Mouse (Mus musculus) neural tube, embryonic 13.5 days (tissue): ENCODE measurements around the gene Shisa8. TPM values are rescaled to one million over a fixed set of nuclear protein-coding genes. Genes with fewer than 3 reads are reported as not detected.

ENCODE experiments used
- ATAC-seq: fragments of 200-750 bp; cut with Nextera tagmentation; 2 replicates; pipeline ENCODE4 v1.8.0; 2017; ENCODE audit warnings: low read depth, mild to moderate bottlenecking, moderate TSS enrichment, moderate library complexity
- H3K27ac ChIP-seq: fragments of 300-500 bp; sonication (generic); replicated peaks from 2 replicates; pipeline ENCODE4 v1.5.1; 2015; ENCODE audit warnings: moderate library complexity, mild to moderate bottlenecking, inconsistent platforms
- H3K27me3 ChIP-seq: fragments of 300-500 bp; sonication (generic); 2 replicates; pipeline ENCODE4 v1.6.1; 2015; ENCODE audit warnings: mild to moderate bottlenecking, inconsistent platforms
- H3K36me3 ChIP-seq: fragments of 300-500 bp; sonication (generic); 2 replicates; pipeline ENCODE4 v1.6.1; 2015; ENCODE audit warnings: mild to moderate bottlenecking, inconsistent platforms
- H3K4me1 ChIP-seq: fragments of 300-500 bp; sonication (generic); replicated peaks from 2 replicates; pipeline ENCODE4 v1.6.1; 2015; ENCODE audit warnings: inconsistent platforms
- H3K4me2 ChIP-seq: fragments of 300-500 bp; sonication (generic); 2 replicates; pipeline ENCODE4 v1.6.1; 2015; ENCODE audit warnings: inconsistent platforms, mild to moderate bottlenecking, moderate library complexity
- H3K4me3 ChIP-seq: fragments of 300-500 bp; sonication (generic); 2 replicates; pipeline ENCODE4 v1.5.1; 2015; ENCODE audit warnings: mild to moderate bottlenecking, inconsistent platforms
- H3K9ac ChIP-seq: fragments of 300-500 bp; sonication (generic); 2 replicates; pipeline ENCODE4 v1.6.1; 2015; ENCODE audit warnings: moderate library complexity, mild to moderate bottlenecking, inconsistent platforms
- H3K9me3 ChIP-seq: fragments of 300-500 bp; sonication (generic); 2 replicates; pipeline ENCODE4 v1.6.1; 2016; ENCODE audit warnings: inconsistent platforms
- WGBS: fragments of 180-500 bp; shearing (Covaris S2); methylation state at CpG from one replicate; pipeline ENCODE4 v1.1.7; 2015; 5-methylcytosine and 5-hydroxymethylcytosine counted together
- polyA plus RNA-seq: library from polyadenylated mRNA; unstranded; fragments of >200 nt; fragmentation: Nextera tagmentation; extraction: Ambion mirVana; gene quantifications from 2 replicates; pipeline ENCODE4 v1.2.1, GENCODE M21; 2015

The Shisa8 gene
- polyA plus RNA-seq, 1 experiment from 2014 or later = 0.82 TPM

DNA sequence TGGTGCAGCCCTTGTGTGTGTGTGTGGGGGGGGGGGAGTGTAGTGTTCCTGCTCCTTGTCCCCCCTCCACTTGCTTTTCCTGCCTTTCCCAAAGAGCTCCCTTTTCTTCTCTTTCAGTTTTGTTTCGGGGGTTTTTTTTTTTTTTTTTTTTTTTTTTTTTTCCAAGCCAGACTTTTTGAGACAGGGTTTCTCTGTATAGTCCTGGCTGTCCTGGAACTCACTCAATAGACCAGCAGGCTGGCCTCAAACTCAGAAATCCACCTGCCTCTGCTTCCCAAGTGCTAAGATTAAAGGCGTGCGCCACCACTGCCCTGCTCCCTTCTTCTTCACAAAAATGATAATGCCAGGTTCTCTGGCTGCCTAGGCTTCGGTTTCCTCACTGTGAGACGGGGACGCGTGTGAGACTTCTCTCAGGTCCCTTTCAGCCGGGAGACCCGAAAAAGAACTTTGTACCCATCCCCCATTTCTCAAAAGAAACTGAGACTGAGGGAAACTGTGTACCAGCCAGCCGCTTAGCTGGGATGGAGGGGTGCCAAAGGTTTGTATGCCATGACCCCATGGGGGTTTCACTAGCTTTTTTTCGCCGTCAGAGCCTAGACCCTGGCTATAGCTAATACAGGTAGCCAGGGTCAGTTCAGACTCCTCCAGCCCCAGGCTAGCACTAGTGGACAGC, 7.5 kb upstream of the Shisa8 start:
- Histone ChIP-seq H3K4me1 (peaks cover 42% of the 10 kb centered on the region), H3K4me2 (no peak overlapping the region), H3K4me3 (no peak overlapping the region), H3K9ac (no peak overlapping the region), H3K27ac (no peak overlapping the region), H3K36me3 (no peaks in the 10 kb centered on the region), H3K9me3 (no peaks in the 10 kb centered on the region), H3K27me3 (peaks cover 55% of the 10 kb centered on the region)
- ATAC-seq = no peak
- WGBS = 65% methylated on average over 11 of the region's 12 CpGs

DNA sequence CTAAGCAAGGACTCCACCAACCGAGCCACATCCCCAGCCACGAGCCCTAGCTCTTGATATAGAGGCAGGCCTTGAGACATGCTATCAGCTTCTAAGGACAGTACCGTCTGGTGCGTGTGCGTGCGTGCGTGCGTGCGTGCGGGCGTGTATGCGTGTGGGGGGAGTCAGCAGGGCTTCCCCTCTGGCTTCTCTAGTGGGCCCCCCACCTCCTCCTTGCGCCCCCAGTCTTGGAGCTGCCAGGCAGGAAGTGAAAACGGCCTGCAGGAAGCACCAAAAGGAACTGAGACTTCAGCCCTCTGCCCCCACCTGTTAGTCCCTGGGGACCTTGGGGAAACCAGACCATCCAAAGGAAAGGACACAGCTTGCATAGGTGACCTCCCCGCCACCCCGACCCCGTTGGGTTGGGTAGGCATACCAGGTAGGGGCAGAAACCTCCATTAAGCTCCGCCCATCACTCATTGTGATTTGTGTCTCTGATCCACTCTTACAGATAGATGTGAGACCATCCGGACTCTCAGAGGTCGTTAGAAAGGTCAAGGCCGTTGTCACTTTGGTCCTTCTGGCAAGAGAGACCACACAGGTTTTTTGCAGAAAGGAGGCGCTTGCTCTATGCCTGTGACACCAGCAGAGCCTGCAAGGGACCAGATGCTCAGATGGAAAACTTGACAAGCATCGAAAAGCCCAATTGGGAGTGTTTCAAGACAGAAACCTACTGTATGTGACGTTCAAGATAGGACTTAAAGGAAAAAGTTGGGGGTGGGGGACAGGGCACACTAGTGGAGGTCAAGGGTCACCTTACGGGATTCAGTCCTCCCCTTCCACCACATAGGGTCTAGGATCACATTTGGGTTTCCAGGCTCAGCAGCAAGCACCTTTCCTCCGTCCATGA, 6.4 kb upstream of the Shisa8 start:
- peaks cover 35% of the 10 kb centered on the region for H3K4me1 ChIP-seq
- no peak overlapping the region for H3K27ac ChIP-seq
- H3K9me3 ChIP-seq = no peaks in the 10 kb centered on the region
- ATAC-seq = no peak
- no peak overlapping the region for H3K4me2 ChIP-seq
- no peaks in the 10 kb centered on the region for H3K36me3 ChIP-seq
- H3K9ac ChIP-seq = no peak overlapping the region
- H3K4me3 ChIP-seq = no peak overlapping the region
- peaks cover 53% of the 10 kb centered on the region for H3K27me3 ChIP-seq
- 78% methylated on average over 26 of the region's 26 CpGs for WGBS

DNA sequence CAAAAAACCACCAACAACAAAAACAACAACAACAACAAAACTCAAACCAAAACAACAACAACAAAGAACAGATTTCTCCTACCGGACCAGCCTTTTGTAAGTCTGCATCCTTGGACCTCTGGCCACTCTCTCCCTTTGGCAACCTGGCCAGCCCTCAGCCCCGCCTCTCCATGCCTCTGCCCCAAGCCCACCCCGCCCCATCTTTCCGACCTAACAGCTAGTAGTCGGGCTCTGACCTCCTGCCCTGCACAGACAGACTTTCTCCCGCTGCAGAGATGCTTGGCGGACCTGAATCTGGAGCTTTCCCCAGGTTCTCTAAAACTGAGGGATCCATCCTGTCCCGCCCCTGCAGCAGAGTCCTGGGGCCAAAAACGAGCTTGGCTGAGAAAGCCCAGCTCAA, 5.4 kb upstream of the Shisa8 start:
- no peak for ATAC-seq
- Histone ChIP-seq H3K27ac (no peak overlapping the region), H3K9me3 (no peaks in the 10 kb centered on the region), H3K4me2 (no peak overlapping the region), H3K4me3 (no peak overlapping the region), H3K27me3 (peaks cover 58% of the 10 kb centered on the region), H3K4me1 (peaks cover 30% of the 10 kb centered on the region), H3K36me3 (no peaks in the 10 kb centered on the region), H3K9ac (no peak overlapping the region)
- 37% methylated on average over 9 of the region's 9 CpGs for WGBS

DNA sequence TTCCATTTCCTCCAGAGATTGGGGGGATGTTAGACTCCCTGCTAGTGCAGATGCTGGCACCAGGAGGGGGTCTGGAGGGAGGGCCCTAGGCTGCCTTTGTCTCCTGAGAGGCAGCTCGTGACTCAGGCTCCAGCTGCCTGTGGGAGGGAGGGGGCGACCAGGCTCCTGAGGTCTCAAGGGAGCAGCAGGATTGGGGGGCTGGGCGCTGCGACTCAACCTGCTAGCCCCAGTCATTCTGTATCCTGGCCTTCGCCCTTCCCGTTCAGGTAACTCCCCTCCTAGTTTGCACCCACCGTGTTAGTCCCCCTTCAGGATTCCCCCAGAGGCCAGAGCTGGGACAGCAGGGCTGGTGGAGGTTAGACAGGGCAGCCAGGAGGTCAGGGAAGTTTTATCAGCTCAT, 4.4 kb upstream of the Shisa8 start:
- no peak overlapping the region for H3K4me2 ChIP-seq
- H3K4me3 ChIP-seq = no peak overlapping the region
- peaks cover 38% of the 10 kb centered on the region for H3K4me1 ChIP-seq
- no peaks in the 10 kb centered on the region for H3K9me3 ChIP-seq
- WGBS = 5% methylated on average over 7 of the region's 7 CpGs
- H3K27me3 ChIP-seq = peaks cover 60% of the 10 kb centered on the region
- no peak overlapping the region for H3K27ac ChIP-seq
- no peak for ATAC-seq
- H3K9ac ChIP-seq = 0 out of 2 replicates have a peak overlapping the region, but pooled peaks have one; percentile 8
- no peaks in the 10 kb centered on the region for H3K36me3 ChIP-seq

DNA sequence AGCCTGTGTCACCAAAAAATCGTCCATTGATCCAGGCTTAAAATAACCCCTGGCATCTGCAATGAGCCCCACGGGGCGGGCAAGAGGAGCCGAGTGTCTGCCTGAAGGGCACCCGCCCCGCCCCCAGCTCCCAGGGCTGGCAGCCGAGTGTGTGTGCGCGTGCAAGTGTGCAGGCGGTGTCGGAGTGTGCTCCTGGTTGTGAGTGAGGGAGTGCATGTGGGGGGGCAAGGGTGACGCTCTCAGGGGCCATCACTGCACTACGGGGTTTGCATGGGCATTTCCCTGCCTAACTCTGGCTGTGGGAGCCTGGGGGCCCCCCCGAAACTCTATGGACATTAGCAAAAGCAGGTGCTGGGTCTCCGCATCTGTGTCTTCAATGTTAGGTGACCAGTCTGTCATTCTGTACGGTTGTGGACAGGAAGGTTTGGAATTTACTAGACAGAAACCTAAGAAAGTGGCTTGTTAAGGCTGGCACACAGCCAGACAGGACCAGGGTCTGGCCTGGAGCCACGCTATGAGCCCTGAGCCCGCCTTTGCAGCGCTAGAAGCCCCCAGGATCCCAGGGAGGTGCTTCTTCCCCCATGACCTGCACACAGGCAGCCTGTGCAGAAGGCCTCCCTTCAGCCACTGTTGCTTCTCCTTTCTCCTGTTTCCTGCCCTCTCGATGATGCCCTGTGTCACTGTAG, 3.7 kb upstream of the Shisa8 start:
- WGBS = 42% methylated on average over 20 of the region's 20 CpGs
- H3K9me3 ChIP-seq = no peaks in the 10 kb centered on the region
- peaks cover 67% of the 10 kb centered on the region for H3K27me3 ChIP-seq
- no peak overlapping the region for H3K4me3 ChIP-seq
- H3K4me1 ChIP-seq = peaks cover 45% of the 10 kb centered on the region
- no peak for ATAC-seq
- H3K27ac ChIP-seq = no peak overlapping the region
- H3K9ac ChIP-seq = no peak overlapping the region
- H3K4me2 ChIP-seq = no peak overlapping the region
- H3K36me3 ChIP-seq = no peaks in the 10 kb centered on the region

DNA sequence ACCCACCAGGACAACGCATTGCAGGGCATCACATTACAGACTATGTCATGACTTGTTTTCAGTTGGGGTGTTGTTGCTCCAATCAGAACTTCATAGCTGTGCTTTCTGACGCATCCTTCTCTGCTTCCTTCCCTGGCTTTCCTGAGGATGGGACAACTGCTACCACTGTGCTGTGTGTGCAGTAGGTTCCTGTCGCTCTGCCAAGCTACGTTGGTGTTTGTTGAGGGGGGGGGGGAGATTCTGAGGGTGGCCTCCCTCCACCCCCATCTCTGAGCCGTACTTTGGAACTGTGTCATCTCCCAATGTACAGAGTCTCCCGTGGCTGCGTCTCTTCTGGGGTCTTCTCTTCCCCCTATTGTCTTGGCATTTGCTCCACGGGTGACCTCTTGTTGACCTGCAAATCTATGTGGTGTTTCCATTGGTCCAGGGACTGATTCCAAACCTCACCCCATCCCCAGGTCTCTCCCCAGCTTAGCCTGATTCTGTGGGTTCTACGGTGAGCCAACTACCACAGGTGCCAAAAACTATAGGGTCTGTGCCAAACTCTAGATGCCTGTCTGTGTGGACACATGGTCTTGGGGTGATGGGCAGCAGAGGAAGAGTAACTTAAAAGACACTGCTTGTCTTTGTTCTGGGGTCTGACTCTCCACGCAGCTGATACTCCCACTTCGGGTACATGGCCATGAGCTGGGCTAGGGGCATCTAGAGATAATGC, 2.9 kb upstream of the Shisa8 start:
- peaks cover 38% of the 10 kb centered on the region for H3K4me1 ChIP-seq
- H3K27ac ChIP-seq = no peak overlapping the region
- H3K4me2 ChIP-seq = no peak overlapping the region
- no peaks in the 10 kb centered on the region for H3K9me3 ChIP-seq
- no peak overlapping the region for H3K9ac ChIP-seq
- H3K27me3 ChIP-seq = peaks cover 71% of the 10 kb centered on the region
- 34% methylated on average over 11 of the region's 11 CpGs for WGBS
- no peak for ATAC-seq
- H3K4me3 ChIP-seq = no peak overlapping the region
- H3K36me3 ChIP-seq = no peaks in the 10 kb centered on the region

DNA sequence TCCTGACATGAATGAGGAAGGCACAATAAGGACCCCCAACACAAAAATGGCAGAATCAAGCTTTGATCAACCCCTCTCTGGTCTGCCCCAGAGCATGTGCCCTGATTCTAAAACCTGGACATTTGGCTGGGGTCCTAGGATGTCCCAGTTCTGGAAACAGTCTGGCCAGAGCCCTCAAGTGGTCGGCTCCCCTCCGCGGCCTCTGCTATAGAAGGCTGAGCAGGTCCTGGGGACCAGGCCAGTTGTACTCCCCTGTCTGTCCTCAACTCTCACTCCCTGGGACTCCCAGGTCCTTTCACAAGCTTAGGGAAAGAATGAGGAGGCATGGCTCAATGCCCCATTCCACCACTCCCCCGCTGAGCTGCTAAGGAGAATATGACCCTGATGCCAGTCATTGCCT, 607 bp upstream of the Shisa8 start:
- Histone ChIP-seq H3K36me3 (no peaks in the 10 kb centered on the region), H3K9me3 (no peaks in the 10 kb centered on the region), H3K4me1 (peaks cover 34% of the 10 kb centered on the region), H3K27me3 (peaks cover 91% of the 10 kb centered on the region), H3K9ac (no peak overlapping the region), H3K27ac (no peak overlapping the region), H3K4me3 (no peak overlapping the region), H3K4me2 (peak overlapping the region; percentile 65; the same call in 1 of the 2 replicates)
- WGBS = 4% methylated on average over 4 of the region's 4 CpGs
- no peak for ATAC-seq

DNA sequence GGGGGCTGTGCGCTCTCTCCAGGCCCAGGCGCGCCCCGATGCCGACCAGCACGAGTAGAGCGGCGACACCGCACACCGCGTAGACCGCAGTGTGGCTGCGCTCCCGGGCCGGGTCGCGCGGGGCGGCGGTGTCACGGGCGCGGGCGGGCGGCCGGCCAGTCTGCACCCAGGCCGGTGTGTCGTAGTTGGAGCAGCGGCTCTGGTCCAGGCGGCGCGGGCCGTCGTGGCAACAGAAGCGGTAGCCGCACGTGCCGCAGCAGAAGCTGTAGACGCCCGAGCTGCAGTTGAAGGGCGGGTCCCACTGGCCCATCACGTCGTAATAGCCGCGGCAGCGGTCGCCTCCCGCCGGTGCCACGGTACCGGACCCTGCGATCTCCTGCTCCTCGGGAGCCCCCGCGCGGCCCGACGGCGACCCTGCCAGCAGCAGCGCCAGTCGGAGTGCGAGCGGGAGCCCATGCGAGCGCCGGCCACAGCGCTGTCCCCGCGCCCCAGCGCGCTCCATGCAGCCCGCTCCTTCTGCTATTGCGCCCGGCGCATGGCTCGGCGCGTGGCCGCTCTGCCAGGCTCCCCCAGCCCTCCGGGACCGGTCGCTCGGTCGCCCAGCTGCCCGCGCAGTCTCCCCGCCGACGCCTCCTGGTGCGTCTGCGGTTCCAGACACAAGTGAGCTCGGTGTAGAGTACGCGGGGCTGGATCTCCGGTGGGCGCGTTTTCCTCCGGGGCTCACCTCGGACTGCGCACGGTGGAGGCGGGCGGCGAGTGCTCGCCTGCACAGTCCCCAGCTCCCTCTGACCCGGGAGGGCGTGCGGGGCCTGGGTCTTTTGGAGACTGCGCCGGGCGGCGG, 484 bp downstream of the Shisa8 start:
- Histone ChIP-seq H3K9me3 (no peaks in the 10 kb centered on the region), H3K9ac (peak overlapping the region; percentile 66), H3K27ac (no peak overlapping the region), H3K4me2 (peak overlapping the region; percentile 65), H3K36me3 (no peaks in the 10 kb centered on the region), H3K4me1 (peaks cover 40% of the 10 kb centered on the region), H3K27me3 (peaks cover 96% of the 10 kb centered on the region), H3K4me3 (peak overlapping the region; percentile 42)
- ATAC-seq = peak; percentile 38
- WGBS = under 1% methylated on average over 104 of the region's 112 CpGs

DNA sequence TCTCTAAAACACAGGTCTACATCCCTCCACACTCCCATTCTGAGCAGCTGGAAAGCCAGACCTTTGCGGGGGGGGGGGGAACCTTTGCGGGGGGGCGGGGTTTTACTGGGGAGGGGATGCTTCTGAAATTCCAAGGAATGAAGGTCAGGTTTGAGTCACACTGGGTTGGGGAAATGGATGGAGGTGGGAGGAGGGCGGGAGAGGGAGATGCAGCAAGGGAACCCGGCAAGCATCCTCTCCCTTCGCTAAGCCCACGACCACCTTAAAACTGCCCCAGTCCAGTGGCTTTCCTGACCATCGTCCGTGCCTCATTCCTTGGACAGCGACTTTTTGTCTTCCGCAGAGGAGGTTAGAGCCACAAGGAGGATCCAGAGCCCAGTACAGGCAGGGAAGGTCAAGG, 1.3 kb downstream of the Shisa8 start:
- Histone ChIP-seq H3K27me3 (peaks cover 97% of the 10 kb centered on the region), H3K4me3 (peak overlapping the region; percentile 42), H3K4me2 (peak overlapping the region; percentile 65), H3K4me1 (peaks cover 40% of the 10 kb centered on the region), H3K9ac (0 out of 2 replicates have a peak overlapping the region, but pooled peaks have one; percentile 66), H3K9me3 (no peaks in the 10 kb centered on the region), H3K36me3 (0 out of 2 replicates have a peak, but pooled peaks cover 5% of the 10 kb centered on the region), H3K27ac (no peak overlapping the region)
- 3% methylated on average over 11 of the region's 11 CpGs for WGBS
- no peak for ATAC-seq

DNA sequence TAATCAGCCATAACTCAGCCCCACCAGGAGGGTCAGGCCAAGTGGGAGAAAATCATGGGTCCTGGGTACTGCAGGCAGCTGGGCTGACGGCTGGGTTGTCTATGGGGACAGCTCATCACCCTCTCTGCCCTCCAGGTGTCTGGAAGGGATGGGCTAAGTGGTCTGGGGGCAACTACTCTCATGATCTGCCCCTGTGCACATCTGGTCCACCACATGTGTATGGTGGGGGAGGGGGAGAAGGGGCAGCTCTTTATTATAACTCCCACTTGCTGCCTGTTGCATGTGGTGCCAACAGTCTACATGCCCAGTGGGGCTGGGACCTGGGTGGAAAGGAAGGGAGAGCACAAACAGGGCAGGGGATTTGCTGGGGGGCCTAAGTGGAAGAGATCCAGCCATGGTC, 1.8 kb downstream of the Shisa8 start:
- H3K36me3 ChIP-seq = peaks cover 10% of the 10 kb centered on the region; the same call in 1 of the 2 replicates
- H3K4me1 ChIP-seq = peaks cover 40% of the 10 kb centered on the region
- 43% methylated on average over 1 of the region's 1 CpGs for WGBS
- no peaks in the 10 kb centered on the region for H3K9me3 ChIP-seq
- peaks cover 97% of the 10 kb centered on the region for H3K27me3 ChIP-seq
- H3K4me3 ChIP-seq = no peak overlapping the region
- H3K4me2 ChIP-seq = no peak overlapping the region
- no peak for ATAC-seq
- H3K27ac ChIP-seq = no peak overlapping the region
- no peak overlapping the region for H3K9ac ChIP-seq
